Mouse (Mus musculus) left cerebral cortex, adult 8-10 months (tissue): Measurements from ENCODE around the gene Gm42715. TPM values are rescaled to one million over a fixed set of nuclear protein-coding genes. Genes with fewer than 3 reads are reported as not detected.
"Not testable (repeated sequence)": the region's sequence is repeated elsewhere in the genome, so short reads cannot be mapped to it uniquely, and the experiment has no call there.

Experiments used
- DNase-seq, 2 experiments: peaks; one replicate each; pipeline ENCODE4 v3.0.0; 2022; ENCODE audit warnings: low spot score in 2 of 2
- total RNA-seq, 4 experiments: library from RNA; stranded (reverse); gene quantifications; 2 replicates each; pipeline ENCODE4 v1.2.4; 2022

Gene Gm42715
- 10 to 100 TPM; 11.1 to 12.3 (median 11.5) TPM for total RNA-seq

DNA sequence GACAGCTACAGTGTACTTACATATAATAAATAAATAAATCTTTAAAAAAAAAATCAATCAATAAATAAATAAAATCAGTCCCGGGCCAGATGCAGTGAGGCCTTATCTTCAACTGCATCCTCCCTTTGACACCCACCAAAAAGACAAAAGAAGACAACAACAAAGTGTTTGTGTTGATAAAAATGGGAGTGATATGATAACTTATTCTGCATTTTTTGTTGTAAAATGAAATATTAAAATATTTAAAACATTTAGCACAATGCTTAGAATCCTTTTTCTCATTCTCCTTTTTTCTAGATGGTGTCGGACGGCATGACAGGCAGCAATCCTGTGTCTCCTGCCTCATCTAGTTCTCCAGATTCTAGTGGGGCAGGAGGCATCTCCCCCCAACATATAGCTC is at the start of gene Gm42715:
Gm42715 (plus strand) TSS at position 301 of the 400 bp plus-strand sequence.
- no peak for DNase-seq

DNA sequence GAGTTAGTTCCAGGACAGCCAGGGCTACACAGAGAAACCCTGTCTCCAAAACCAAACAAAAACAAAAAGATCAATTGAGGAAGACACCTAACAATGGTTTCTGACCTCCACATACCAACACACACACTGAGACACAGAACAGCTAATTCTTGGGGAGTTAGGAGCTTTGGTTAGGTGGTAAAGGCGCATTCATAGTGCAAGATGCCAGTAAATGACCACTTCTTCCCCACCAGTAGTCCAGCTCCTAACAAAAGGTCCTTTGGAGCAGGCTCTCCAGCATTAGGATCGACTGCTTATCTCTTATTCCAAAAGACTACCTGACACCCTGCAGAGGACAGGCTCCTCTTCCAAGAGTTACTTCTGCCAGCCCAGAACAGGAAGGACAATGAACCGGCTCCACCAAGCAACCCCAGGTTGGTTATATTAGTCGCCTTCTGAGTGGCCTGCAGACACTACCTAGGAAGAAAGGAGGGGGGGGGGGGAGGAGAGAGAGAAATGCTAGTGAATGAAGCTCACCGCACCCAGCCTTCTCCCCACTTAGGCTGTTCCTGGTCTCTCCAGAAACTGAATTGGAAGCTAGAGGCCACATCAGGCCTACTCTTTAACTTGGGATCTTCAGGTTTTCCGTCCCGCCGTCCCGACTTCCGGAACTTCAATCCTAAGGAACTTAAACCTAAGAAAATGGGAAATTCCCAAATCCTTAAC is 49.2 kb upstream of the Gm42715 start:
- DNase-seq: no peak

DNA sequence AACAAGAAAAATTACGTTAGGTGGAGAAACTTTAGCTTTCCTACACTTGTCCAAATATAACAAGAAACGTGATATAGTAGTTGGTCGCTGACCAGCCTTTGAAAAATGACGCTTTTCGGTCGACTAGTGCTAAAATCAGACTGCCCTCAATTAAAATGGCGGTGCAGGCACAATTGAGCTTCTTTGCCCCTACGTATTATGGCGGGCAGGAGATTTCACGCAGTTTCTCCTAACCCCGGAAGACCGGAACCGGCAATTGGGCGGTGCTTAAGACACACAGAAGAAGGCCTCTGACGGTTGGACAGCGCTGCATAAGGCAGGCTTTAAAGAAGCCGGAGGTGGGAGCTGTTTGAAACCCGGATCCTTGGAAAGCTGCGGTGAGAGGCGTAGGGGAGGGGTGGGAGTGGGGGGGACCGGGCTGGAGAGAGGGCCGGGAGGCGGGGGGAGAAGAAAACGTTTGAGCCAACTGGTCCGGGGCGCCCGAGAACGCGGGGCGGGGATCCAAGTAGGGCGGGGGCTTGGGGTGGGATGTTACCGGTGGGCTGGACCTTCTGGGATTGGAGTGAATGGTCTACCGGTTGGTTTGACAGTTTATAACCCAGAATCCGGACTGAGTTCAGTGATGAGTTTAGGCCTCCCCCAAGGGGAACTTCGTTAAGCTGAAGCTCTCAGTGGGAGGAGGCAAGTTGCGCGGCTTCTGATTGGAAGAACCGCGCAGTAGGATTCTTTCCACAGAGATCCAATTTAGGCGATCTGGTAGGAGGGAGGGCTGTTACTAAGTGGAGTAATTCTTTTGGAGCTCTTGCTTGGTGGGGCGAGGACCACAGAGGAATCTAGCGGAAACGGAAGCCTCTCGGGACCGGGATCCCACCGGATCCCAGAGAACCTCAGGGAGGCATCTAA is 48.4 kb upstream of the Gm42715 start:
- DNase-seq: peak; percentile 81 to 97

DNA sequence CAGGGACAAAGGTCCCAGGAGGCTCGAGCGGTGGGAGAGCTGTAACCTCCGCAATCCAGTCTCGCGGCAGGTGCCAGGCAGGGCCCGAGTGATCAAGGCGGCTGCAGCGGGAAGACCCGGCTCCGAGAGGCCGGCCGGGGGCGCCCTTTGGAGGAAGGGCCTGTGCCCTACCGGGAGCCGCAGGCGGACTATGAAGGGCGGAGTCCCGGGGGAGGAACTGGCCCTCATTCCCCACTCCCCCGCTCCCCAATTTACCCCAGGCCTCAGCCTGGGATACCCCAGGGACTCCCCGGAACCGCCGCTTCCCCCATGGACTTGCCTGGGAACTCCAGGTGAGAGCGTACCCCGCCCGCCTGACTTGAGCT is 47.8 kb upstream of the Gm42715 start:
- DNase-seq: peak in 1 of 2 experiments; percentile 65

DNA sequence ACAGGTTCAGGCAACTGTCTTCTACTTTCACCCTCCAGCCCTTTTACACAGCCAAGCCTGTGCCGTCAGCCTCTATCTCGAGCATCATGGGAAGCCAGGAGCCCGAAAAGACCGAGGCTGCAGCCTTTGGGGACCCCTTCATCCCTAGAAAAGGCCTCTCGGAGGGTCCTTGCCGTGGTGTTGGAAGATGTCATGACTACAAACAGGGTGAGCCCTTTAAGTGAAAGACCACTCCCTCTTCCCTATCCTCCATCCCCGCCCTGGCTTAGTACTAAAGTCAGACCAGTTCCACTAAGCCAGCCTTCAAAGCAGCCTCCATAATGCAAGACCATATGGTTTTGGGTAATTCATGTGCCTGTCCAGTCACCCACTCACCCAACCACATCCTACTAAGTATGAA is 47.3 kb upstream of the Gm42715 start:
- peak in 1 of 2 experiments; percentile 41 for DNase-seq

DNA sequence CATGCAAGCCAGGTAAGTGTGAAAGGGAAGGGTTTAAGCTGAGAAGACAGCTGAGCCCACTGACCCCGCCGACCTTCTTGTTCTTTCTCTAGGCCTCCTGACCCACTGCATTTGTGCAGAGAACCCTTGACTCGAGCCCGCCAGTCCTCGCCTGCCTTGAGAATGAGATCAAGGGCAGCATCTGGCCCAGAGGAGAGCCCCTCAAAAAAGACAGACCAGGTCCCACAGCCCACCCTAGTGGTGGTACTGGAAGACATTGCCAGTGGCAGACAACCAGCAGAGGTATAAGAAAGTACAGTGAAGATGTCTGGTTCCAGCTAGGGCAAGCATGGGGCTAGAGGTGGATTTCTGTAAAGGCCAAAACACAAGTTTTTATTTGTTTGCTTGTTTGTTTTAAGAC is 45.7 kb upstream of the Gm42715 start:
- DNase-seq: no peak

DNA sequence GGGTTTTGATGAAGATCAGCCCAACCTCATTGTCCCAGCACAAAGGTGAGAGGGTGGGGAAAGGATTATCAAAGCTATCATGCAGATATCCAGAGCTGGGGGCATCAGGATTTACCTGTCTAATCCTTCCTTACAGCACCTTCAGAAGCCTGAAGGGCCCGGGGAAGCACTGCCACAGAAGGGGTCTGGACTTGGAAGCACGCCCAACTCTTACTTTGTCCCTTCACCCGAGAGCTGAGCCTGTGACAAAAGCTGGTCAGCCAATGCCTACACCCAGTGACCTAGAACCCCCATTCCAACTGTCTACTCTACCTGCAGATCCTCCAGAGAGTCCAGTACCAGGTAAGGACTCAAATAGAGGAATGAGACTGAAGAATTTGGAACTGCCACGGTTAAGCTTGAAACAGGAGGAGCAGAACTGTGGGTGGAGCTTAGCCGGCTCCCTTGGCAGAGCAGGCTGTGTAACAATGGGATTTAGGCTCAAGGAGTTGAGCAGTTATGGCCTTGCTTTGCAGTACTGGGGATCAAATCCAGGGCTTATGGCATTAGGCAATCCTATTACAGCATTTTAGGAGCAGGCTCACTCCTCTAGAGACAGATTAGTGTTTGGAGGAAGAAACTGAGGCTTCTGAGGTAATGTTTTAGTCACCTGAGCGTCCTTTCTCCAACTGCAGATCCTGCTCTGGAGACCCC is 44.9 kb upstream of the Gm42715 start:
- DNase-seq: no peak

DNA sequence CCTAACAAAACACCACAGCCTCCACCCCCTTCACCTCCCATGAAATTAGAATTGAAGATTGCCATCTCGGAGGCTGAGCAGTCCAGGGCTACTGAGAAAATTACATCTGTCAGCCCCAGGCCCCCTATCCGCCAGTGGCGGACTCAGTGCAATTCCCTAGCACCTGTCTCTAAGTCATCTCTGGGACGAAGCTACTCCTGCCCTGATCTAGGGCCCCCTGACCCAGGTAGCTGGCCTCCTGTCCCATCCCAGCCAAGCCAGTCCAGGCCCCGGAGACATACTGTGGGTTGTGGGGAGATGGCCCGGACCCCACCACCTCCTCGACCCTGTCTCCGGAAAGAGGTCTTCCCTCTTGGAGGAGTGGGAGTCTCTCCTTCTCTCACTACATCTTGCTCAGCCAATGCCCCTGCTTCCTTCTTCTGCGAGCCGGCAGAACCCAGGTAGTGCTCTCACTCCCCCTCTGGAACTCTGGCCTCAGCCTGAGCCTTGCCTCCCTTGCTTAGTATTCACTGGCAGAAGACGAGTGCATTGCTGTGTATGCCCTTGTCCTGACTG is 44.1 kb upstream of the Gm42715 start:
- no peak for DNase-seq

DNA sequence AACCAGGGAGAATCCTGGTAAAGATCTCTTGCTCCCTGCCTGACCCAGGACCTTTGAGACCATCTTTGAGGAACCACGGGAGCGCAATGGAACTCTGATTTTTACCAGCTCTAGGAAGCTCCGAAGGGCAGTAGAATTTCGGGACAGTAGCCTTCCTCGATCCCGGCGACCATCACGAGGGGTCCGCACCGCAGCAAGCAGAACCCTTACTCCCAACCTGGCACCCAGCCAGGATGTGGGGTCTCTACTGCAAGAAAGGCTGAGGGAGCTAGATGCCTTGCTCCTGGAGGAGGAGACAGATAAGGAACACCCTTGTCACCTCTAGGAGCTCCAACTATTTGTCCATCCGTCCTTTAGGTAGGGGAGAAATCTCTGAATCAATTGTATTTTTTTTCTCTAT is 43.0 kb upstream of the Gm42715 start:
- DNase-seq: no peak

DNA sequence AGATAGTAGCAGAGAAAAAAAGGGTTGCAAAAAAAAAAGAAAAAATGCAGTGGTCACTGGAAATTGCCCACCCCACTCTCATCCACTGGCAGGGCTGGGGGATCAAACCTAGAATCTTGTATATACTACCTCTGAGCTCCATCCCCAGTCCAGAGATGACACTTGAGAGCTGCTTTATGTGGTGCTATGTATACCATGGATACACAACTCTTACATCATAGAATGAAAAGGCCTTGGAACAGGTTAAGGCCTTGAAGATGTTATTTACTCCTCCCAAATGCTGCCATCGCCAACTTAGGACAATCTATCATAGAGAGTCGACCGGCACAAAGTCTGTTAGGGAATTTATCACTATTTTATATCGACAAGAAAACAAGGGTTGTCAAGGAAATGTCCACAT is 42.5 kb upstream of the Gm42715 start:
- no peak for DNase-seq

DNA sequence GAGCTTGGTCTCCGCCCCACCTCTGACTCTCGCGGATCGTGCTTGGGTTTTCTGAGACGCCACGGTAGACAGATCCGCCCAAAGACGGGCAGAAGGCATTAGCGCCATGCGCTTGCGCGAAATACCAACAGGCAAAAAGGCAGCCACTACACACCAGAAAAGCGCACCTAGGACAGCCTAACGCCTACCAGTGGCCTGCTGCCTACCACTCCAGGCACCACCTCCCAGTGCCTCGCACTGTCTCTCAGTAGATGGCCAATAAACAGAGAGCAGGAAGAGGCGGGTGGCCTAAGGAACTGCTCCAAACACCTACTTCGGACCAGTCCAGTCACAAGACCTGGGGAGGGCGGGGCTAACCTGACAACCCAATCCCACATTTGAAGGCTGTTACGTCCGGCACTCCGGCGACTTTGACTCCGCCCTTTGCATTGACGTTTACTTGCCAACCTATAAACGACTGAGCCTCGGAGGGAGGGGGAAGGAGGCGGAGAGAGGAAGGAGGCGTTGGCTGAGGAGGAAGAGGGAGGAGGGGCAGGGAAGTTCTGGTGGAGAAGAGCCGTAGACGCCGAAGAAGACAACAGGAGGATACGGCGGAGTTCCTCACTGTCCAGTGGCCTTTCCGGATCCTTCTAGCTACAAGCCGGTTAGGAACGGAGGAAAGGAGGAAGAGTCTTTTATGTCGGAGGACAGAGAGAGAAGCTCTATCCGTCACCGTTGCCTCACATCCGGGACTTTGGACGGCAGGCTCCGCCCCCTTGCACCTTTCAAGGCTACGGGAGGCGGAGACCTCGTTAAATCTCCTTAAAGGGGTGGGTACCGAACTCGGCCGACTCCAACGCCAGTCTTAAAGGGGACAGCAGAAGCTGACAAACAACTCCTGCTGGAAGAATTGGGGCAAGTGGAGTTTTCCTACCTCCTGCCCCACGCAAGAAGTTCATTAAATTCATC is 41.4 kb upstream of the Gm42715 start:
- DNase-seq: peak; percentile 100

DNA sequence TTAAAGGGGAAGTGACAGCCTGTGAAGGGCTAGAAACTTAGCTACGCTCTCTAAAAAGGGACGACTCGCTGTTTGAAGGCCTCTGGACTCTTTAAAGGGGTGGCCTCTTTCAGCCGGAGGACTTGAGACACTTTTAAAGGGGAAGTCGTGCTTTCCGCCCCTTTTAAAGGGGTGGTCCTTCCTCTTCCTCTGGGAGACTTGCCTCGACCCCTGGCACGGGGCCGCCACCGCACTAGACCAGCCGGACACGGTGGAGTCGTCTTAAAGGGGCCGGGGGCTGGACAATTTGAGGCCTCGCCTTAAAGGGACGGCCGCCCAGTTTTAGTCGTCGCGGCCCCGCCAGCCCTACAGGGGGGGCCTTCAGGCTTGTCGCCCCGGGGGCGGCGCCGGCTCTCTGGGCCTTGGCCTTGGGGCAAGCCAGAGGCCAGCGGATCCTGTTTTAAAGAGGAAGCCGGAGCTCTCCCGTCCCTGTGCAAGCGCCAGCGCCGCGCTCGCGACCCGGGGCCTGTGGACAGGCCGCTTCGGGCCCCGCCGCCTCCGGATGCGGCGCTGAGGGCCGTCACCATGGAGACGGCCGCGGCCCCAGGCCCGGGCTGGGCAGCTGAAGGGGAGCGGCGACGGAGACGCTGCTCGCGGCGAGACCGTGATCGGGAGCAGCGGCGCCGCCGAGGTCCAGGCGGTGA is 40.6 kb upstream of the Gm42715 start, which contains the start of gene Fbrs:
Fbrs (plus strand) TSS at position 565 of the 683 bp plus-strand sequence.
- peak in 1 of 2 experiments; percentile 95 for DNase-seq

DNA sequence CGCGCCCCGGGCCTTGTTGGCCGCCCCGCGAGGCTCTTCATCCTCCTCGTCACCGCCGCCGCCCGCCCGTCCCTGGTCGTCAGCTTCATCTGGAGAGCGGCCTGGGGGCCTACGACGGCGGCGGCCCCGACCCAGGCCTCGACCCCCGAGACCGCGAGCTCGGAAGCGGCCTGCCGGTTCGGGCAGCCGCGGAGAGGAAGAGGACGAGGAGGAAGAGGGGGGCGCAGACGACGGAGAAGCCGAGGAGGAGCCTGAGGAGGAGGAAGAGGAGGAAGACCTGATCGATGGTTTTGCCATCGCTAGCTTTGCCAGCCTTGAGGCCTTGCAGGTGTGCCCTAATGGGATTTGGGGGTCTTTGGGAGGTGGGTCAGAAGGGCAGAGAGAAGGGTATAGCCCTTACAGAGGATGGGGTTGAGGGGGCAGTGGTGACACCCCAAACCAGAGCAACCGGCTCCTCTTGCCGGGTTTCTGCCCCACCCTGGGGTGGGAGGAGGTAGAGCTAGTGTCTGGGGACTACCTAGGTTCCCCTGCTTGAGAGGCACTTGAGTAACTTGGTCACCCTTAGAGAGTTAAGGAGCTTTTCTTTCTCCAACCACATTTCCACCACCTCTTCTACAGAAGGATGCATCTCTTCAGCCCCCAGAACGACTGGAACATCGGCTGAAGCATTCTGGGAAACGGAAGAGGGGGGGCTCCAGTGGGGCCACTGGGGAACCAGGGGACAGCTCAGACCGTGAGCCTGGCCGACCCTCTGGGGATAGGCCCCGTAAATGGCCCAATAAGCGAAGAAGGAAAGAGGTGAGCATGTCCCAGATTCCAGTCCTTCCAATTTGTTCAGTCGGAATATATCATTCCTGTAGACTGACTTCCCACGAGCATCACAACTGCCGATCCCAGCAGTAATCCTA is 39.8 kb upstream of the Gm42715 start:
- no peak for DNase-seq

DNA sequence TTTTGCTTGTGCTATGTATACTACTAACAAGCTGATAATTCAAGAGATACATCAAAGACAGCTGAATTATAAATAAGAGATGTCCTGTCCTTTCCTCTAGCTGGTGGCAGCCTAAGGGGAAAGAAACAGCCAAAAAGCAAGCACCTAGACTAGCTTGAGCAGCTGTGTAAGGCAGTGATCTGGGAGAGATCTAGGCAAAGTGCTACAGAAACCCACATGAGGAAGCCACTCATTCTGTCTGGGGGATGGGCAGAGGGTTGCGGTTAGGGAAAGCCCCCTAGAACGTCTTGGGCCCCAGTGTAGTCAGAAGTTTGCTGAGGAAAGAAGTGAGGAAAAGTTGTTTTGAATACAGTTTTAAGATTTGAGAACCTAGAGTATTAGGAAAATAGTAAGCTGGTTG is 39.1 kb upstream of the Gm42715 start:
- no peak for DNase-seq

DNA sequence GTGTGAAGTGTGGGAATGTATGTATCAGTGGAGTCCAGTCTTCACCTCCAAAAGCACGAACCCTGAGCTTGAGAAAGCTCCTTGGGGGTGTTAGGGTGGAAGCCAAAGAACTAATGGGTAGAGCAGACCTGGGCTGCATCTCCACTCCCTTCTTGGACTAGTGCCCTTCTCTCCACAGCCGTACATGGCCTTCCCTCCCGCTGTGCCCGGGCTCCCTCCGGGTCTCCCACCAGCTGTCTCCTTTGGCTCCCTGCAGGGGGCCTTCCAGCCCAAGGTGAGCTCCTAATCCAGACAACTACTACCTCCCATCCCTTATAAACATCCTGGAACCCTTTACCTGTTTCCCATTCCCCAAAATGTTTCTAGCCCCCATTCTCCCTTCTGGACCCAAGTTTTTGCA is 34.0 kb upstream of the Gm42715 start:
- no peak for DNase-seq

DNA sequence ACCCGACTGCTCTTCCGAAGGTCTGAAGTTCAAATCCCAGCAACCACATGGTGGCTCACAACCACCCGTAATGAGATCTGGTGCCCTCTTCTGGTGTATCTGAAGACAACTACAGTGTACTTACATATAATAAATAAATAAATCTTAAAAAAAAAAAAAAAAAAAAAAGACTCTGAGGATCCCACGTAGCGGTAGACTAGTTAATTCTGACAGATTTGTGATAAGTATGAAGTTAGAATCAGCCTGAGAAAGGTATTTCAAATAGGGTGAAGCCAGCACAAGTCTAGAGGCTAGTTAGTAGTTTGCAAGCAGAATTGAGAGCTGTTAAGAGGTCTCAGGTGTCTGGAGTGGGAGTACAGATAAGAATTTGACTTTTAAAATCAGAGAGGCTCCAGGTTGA is 31.0 kb upstream of the Gm42715 start:
- not testable (repeated sequence) for DNase-seq

DNA sequence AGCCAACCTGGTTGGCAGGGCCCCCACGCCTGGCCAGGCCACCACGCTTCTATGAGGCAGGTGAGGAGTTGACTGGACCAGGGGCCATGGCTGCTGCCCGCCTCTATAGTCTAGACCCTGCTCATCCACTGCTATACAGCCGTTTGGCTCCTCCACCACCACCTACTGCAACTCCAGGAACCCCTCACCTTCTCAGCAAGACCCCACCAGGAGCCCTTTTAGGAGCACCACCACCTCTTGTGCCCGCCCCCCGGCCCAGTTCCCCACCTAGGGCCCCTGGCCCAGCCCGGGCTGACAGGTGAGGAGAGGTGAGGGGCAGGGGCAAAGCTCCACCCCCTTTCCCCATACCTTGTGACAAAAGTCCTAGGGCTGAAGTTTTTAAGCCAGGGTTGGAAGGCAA is 29.4 kb upstream of the Gm42715 start:
- no peak for DNase-seq

DNA sequence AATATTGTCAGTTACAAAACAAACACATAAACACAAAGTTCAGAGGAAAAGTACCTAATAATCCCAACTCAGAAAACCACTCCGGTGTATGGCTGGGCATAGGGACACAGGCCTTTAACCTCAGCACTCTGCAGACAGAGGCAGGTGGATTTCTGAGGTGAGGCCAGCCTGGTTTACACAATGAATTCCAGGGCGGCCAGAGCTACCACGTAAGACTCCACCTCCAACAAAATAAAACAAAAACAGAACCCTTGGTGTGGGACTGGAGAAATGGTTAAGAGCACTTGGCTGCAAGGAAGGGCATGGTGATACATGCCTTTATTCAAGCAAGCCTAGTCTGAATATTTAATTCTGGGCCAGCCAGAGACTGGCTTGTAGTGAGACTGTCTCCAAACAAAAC is 27.5 kb upstream of the Gm42715 start:
- no peak for DNase-seq

DNA sequence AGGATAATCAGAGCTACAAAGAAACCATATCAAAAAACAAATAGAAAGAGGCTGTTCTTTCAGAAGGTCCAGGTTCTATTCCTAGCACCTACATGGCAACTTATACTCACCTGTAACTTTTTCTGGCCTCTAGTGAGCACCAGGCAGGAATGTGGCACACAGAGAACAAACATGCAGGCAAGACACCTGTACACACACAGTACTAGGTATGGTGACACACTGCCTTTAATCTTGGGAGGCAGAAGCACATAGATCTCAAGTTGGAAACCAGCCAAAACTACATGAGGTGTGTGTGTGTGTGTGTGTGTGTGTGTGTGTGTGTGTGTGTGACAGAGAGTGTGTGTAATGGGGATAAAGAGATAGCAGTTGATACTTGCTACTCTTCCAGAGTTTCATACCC is 24.7 kb upstream of the Gm42715 start:
- DNase-seq: no peak
